Mouse (Mus musculus): Measurements from ENCODE around the gene Rsl1d1. TPM values are rescaled to one million over a fixed set of nuclear protein-coding genes. Genes with fewer than 3 reads are reported as not detected.

Rsl1d1 gene
- polyA plus RNA-seq, 2 experiments = 82.0 to 176 TPM

- no peak for TF ChIP-seq POLR2A (IDR thresholded peaks at IDR 0.05; ENCODE audit: borderline replicate concordance, extremely low read depth, insufficient read depth, insufficient read length)
- Histone ChIP-seq H3K27ac (replicated peaks; ENCODE audit: low read depth, low read length) (no peak overlapping the region), H3K4me2 (replicated peaks; ENCODE audit: low read depth, low read length, severe bottlenecking) (no peak overlapping the region), H3K9me3 (ENCODE audit: control insufficient read depth, low read length) (no peaks in the 10 kb centered on the region), H3K9ac (ENCODE audit: low read depth, low read length, severe bottlenecking) (no peak overlapping the region), H3K4me3 (replicated peaks; ENCODE audit: low read length) (no peak overlapping the region), H3K27me3 (ENCODE audit: control insufficient read depth, insufficient read depth, low read length) (no peaks in the 10 kb centered on the region), H3K4me1 (ENCODE audit: control insufficient read depth, insufficient read depth, low read length) (no peaks in the 10 kb centered on the region), H3K36me3 (ENCODE audit: control insufficient read depth, insufficient read depth, low read length) (peaks cover 60% of the 10 kb centered on the region)
- DNase-seq (ENCODE audit: low spot score) = no peak
- ATAC-seq (ENCODE audit: low FRiP score, low read depth) = no peak
- WGBS = 92% methylated on average over 2 of the region's 2 CpGs
These were observed 9.9 kb downstream of the Rsl1d1 start for GRCm38 (mm10) chr16:11193231-11193630.

DNA sequence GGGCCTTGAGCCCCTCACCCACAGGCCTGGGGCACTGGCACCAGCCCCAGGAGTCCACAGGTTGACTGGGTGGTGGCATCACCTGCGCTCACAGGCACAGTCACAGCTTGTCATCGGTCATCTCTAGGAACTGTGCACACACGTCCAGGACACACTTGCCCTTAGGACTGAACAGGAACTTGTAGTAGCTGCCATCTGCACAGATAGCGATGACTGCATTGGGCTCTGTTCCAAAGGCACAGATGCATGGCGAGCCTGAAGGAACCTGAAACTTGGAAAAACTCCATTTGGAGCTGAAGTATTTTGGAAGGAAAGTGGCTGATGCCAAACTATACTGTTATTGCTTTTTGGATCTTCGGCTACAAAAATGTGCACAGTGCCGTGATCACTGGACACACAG lies 13.0 kb downstream of the Rsl1d1 start:
- Histone ChIP-seq H3K4me1 (ENCODE audit: control insufficient read depth, insufficient read depth, low read length) (no peaks in the 10 kb centered on the region), H3K4me3 (replicated peaks; ENCODE audit: low read length) (no peak overlapping the region), H3K27ac (replicated peaks; ENCODE audit: low read depth, low read length) (no peak overlapping the region), H3K27me3 (ENCODE audit: control insufficient read depth, insufficient read depth, low read length) (no peaks in the 10 kb centered on the region), H3K36me3 (ENCODE audit: control insufficient read depth, insufficient read depth, low read length) (peaks cover 30% of the 10 kb centered on the region), H3K9me3 (ENCODE audit: control insufficient read depth, low read length) (no peaks in the 10 kb centered on the region), H3K9ac (ENCODE audit: low read depth, low read length, severe bottlenecking) (no peak overlapping the region), H3K4me2 (replicated peaks; ENCODE audit: low read depth, low read length, severe bottlenecking) (no peak overlapping the region)
- ATAC-seq (ENCODE audit: low FRiP score, low read depth) (no peak), DNase-seq (ENCODE audit: low spot score) (no peak)
- 78% methylated on average over 7 of the region's 7 CpGs for WGBS
- no peak for TF ChIP-seq POLR2A (IDR thresholded peaks at IDR 0.05; ENCODE audit: borderline replicate concordance, extremely low read depth, insufficient read depth, insufficient read length)

DNA sequence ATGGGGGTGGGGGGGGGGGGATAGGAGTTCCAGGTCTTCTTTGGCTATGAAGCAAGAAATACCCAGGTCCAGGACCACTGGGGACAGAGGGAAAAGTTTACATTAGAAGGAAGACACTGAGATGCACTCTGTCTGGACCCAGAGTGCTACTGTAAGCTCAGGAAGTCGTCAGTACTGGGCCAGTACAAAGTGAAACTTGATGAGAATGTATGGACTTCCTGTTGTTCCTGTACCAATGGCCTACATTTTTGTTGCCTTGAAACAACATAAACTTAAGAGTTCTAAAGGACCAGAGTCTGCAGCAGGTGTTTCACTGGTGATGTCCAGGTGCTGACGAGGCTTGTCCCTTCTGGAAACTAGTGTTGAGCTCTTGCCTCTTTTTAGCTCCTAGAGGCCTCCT lies 25.7 kb downstream of the Rsl1d1 start:
- 68% methylated on average over 2 of the region's 2 CpGs for WGBS
- DNase-seq (ENCODE audit: low spot score) (no peak), ATAC-seq (ENCODE audit: low FRiP score, low read depth) (no peak)
- TF ChIP-seq POLR2A (IDR thresholded peaks at IDR 0.05; ENCODE audit: borderline replicate concordance, extremely low read depth, insufficient read depth, insufficient read length) = no peak
- Histone ChIP-seq H3K4me1 (ENCODE audit: control insufficient read depth, insufficient read depth, low read length) (no peaks in the 10 kb centered on the region; the same call in 1 of the 2 replicates), H3K4me2 (replicated peaks; ENCODE audit: low read depth, low read length, severe bottlenecking) (no peak overlapping the region), H3K9me3 (ENCODE audit: control insufficient read depth, low read length) (no peaks in the 10 kb centered on the region), H3K4me3 (replicated peaks; ENCODE audit: low read length) (no peak overlapping the region), H3K36me3 (ENCODE audit: control insufficient read depth, insufficient read depth, low read length) (no peaks in the 10 kb centered on the region), H3K9ac (ENCODE audit: low read depth, low read length, severe bottlenecking) (no peak overlapping the region), H3K27ac (replicated peaks; ENCODE audit: low read depth, low read length) (no peak overlapping the region), H3K27me3 (ENCODE audit: control insufficient read depth, insufficient read depth, low read length) (no peaks in the 10 kb centered on the region)

DNA sequence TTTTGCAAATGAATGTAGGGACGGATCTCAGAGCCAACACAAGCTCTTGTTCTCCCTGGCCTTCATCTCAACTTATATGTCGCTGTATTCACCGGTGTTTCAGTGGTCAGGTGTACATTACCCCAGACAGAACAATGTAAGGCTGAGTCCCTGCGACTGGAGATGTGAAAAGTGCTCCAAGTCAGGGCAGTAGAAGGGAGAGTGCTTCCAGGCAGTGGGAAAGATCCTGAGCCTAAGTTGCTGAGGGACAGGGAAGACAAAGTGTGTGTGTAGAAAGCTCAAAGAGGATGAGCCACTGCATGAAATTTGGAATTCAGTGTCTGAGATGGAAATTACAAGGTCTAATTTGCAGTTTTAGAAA lies 26.3 kb downstream of the Rsl1d1 start:
- Histone ChIP-seq H3K36me3 (ENCODE audit: control insufficient read depth, insufficient read depth, low read length) (no peaks in the 10 kb centered on the region), H3K9ac (ENCODE audit: low read depth, low read length, severe bottlenecking) (peak overlapping the region; percentile 77), H3K27ac (replicated peaks; ENCODE audit: low read depth, low read length) (peak overlapping the region; percentile 81), H3K4me3 (replicated peaks; ENCODE audit: low read length) (peak overlapping the region; percentile 94), H3K4me2 (replicated peaks; ENCODE audit: low read depth, low read length, severe bottlenecking) (peak overlapping the region; percentile 88), H3K27me3 (ENCODE audit: control insufficient read depth, insufficient read depth, low read length) (no peaks in the 10 kb centered on the region), H3K9me3 (ENCODE audit: control insufficient read depth, low read length) (no peaks in the 10 kb centered on the region), H3K4me1 (ENCODE audit: control insufficient read depth, insufficient read depth, low read length) (peaks cover 3% of the 10 kb centered on the region; the same call in 1 of the 2 replicates)
- no peak for ATAC-seq (ENCODE audit: low FRiP score, low read depth)
- WGBS = 3% methylated on average over 4 of the region's 4 CpGs
- no peak for DNase-seq (ENCODE audit: low spot score)
- TF ChIP-seq POLR2A (IDR thresholded peaks at IDR 0.05; ENCODE audit: borderline replicate concordance, extremely low read depth, insufficient read depth, insufficient read length) = no peak

- peak; percentile 42; the same call in 1 of the 2 replicates for TF ChIP-seq POLR2A (IDR thresholded peaks at IDR 0.05; ENCODE audit: borderline replicate concordance, extremely low read depth, insufficient read depth, insufficient read length)
- Histone ChIP-seq H3K4me2 (replicated peaks; ENCODE audit: low read depth, low read length, severe bottlenecking) (peak within 1 kb of the TSS; percentile 88), H3K27ac (replicated peaks; ENCODE audit: low read depth, low read length) (peak within 1 kb of the TSS; percentile 81), H3K9ac (ENCODE audit: low read depth, low read length, severe bottlenecking) (peak within 1 kb of the TSS; percentile 77), H3K27me3 (ENCODE audit: control insufficient read depth, insufficient read depth, low read length) (no peaks in the 10 kb centered on the region), H3K4me3 (replicated peaks; ENCODE audit: low read length) (peak within 1 kb of the TSS; percentile 94), H3K4me1 (ENCODE audit: control insufficient read depth, insufficient read depth, low read length) (peaks cover 6% of the 10 kb centered on the region; the same call in 1 of the 2 replicates), H3K36me3 (ENCODE audit: control insufficient read depth, insufficient read depth, low read length) (no peaks in the 10 kb centered on the region), H3K9me3 (ENCODE audit: control insufficient read depth, low read length) (no peaks in the 10 kb centered on the region)
- ATAC-seq (ENCODE audit: low FRiP score, low read depth) (peak; percentile 91), DNase-seq (ENCODE audit: low spot score) (peak; percentile 87)
- WGBS = under 1% methylated on average over 56 of the region's 57 CpGs
These were observed 26.8 kb downstream of the Rsl1d1 start, which contains the start of gene Zc3h7a for GRCm38 (mm10) chr16:11176208-11176883. Gene Zc3h7a (minus strand): TSS chr16:11176393.

Measured in limb, embryonic 14.5 days (tissue).